Mouse (Mus musculus): ENCODE data around the gene Raf1. TPM values are rescaled to one million over a fixed set of nuclear protein-coding genes. Genes with fewer than 3 reads are reported as not detected.
"Not testable (repeated sequence)": the region's sequence is repeated elsewhere in the genome, so short reads cannot be mapped to it uniquely, and the experiment has no call there.

The Raf1 gene
- total RNA-seq, 2 experiments from 2014 or later: 129 to 136 TPM

- peak; percentile 9; the same call in 1 of the 2 replicates for TF ChIP-seq CTCF (IDR thresholded peaks at IDR 0.05)
- peak overlapping the region; percentile 88 for H3K4me3 ChIP-seq
- peak; percentile 91 for DNase-seq
- intact Hi-C loops (cut with DNase I): loop anchor here (2.0 to 5.0 kb wide), 3 partner anchors 41 to 73 kb away; partner anchors contain the start of gene Mkrn2
- H3K27ac ChIP-seq: peak overlapping the region; percentile 100
Measured at GRCm38 (mm10) chr6:115675508-115676336, 713 bp downstream of the Raf1 start.

- Histone ChIP-seq H3K27ac (peak overlapping the region; percentile 100), H3K4me3 (peak overlapping the region; percentile 88)
- intact Hi-C loops (cut with DNase I): loop anchor here (5.0 kb wide), 2 partner anchors 43 to 73 kb away; partner anchors contain the start of gene Mkrn2
- peak; percentile 34 for DNase-seq
- TF ChIP-seq CTCF (IDR thresholded peaks at IDR 0.05): no peak
Measured at GRCm38 (mm10) chr6:115675166-115675507, 1.3 kb downstream of the Raf1 start.

- intact Hi-C loops (cut with DNase I): no loop called here
- DNase-seq: no peak
- Histone ChIP-seq H3K27ac (peak overlapping the region; percentile 100), H3K4me3 (peak overlapping the region; percentile 88)
- TF ChIP-seq CTCF (IDR thresholded peaks at IDR 0.05): no peak
Measured at GRCm38 (mm10) chr6:115674316-115674715, 2.1 kb downstream of the Raf1 start.

GRCm38 (mm10) chr6:115672700-115673099, 3.7 kb downstream of the Raf1 start:
- H3K4me3 ChIP-seq: no peak overlapping the region; the same call in 1 of the 2 replicates
- no peak for DNase-seq
- intact Hi-C loops (cut with DNase I): no loop called here
- TF ChIP-seq CTCF (IDR thresholded peaks at IDR 0.05): no peak
- H3K27ac ChIP-seq: peak overlapping the region; percentile 100; the same call in 1 of the 2 replicates

- TF ChIP-seq CTCF (IDR thresholded peaks at IDR 0.05): no peak
- H3K27ac ChIP-seq: peak overlapping the region; percentile 41
- intact Hi-C loops (cut with DNase I): no loop called here
- H3K4me3 ChIP-seq: no peak overlapping the region
- DNase-seq: no peak
Measured at GRCm38 (mm10) chr6:115666641-115667040, 9.8 kb downstream of the Raf1 start.

- no peak overlapping the region for H3K4me3 ChIP-seq
- intact Hi-C loops (cut with DNase I): no loop called here
- H3K27ac ChIP-seq: no peak overlapping the region
- no peak for DNase-seq
- TF ChIP-seq CTCF (IDR thresholded peaks at IDR 0.05): no peak
Measured at GRCm38 (mm10) chr6:115664268-115664667, 12.2 kb downstream of the Raf1 start.

GRCm38 (mm10) chr6:115658802-115659201, 17.6 kb downstream of the Raf1 start:
- intact Hi-C loops (cut with DNase I): no loop called here
- no peak for DNase-seq

GRCm38 (mm10) chr6:115653939-115654338, 22.5 kb downstream of the Raf1 start:
- DNase-seq: no peak
- Histone ChIP-seq H3K4me3 (no peak overlapping the region), H3K27ac (peak overlapping the region; percentile 67)
- no peak for TF ChIP-seq CTCF (IDR thresholded peaks at IDR 0.05)
- intact Hi-C loops (cut with DNase I): no loop called here

More at GRCm38 (mm10) chr6:115658802-115659201, 17.6 kb downstream of the Raf1 start:
- H3K27ac ChIP-seq: no peak overlapping the region
- no peak overlapping the region for H3K4me3 ChIP-seq
- TF ChIP-seq CTCF (IDR thresholded peaks at IDR 0.05): no peak

- no peak for DNase-seq
- Histone ChIP-seq H3K27ac (peak overlapping the region; percentile 70), H3K4me3 (no peak overlapping the region)
- intact Hi-C loops (cut with DNase I): no loop called here
- no peak for TF ChIP-seq CTCF (IDR thresholded peaks at IDR 0.05)
Measured at GRCm38 (mm10) chr6:115651719-115652118, 24.7 kb downstream of the Raf1 start.

- H3K4me3 ChIP-seq: peak overlapping the region; percentile 19; the same call in 1 of the 2 replicates
- peak overlapping the region; percentile 70 for H3K27ac ChIP-seq
- intact Hi-C loops (cut with DNase I): no loop called here
- no peak for TF ChIP-seq CTCF (IDR thresholded peaks at IDR 0.05)
- peak; percentile 28 for DNase-seq
Measured at GRCm38 (mm10) chr6:115650476-115651427, 25.7 kb downstream of the Raf1 start.

GRCm38 (mm10) chr6:115649792-115650365, 26.6 kb downstream of the Raf1 start:
- peak overlapping the region; percentile 70 for H3K27ac ChIP-seq
- intact Hi-C loops (cut with DNase I): no loop called here
- no peak for TF ChIP-seq CTCF (IDR thresholded peaks at IDR 0.05)
- DNase-seq: no peak
- H3K4me3 ChIP-seq: peak overlapping the region; percentile 10

GRCm38 (mm10) chr6:115643315-115643714, 33.1 kb downstream of the Raf1 start:
- DNase-seq: no peak
- Histone ChIP-seq H3K27ac (no peak overlapping the region), H3K4me3 (no peak overlapping the region)
- no peak for TF ChIP-seq CTCF (IDR thresholded peaks at IDR 0.05)
- intact Hi-C loops (cut with DNase I): no loop called here

GRCm38 (mm10) chr6:115638188-115638587, 38.2 kb downstream of the Raf1 start:
- H3K4me3 ChIP-seq; intact Hi-C loops (cut with DNase I); H3K27ac ChIP-seq; DNase-seq: not testable (repeated sequence)
